Mouse (Mus musculus) stomach, postnatal 0 days (tissue): Measurements from ENCODE around the gene Tob2. TPM values are rescaled to one million over a fixed set of nuclear protein-coding genes. Genes with fewer than 3 reads are reported as not detected.

Experiments
- ATAC-seq: fragments of 200-750 bp; cut with Nextera tagmentation; 2 replicates; pipeline ENCODE4 v1.8.0; 2017; ENCODE audit not compliant: low FRiP score, low TSS enrichment
- DNase-seq: peaks from one replicate; pipeline ENCODE4 v3.0.0-alpha.2; 2016; ENCODE audit warnings: low spot score
- H3K27ac ChIP-seq: fragments of 300-500 bp; sonication (generic); replicated peaks from 2 replicates; pipeline ENCODE4 v1.5.1; 2014; ENCODE audit warnings: mild to moderate bottlenecking, control low read depth
- H3K27me3 ChIP-seq: fragments of 300-500 bp; sonication (generic); 2 replicates; pipeline ENCODE4 v1.6.1; 2014; ENCODE audit warnings: low read length; ENCODE audit not compliant: control insufficient read depth, insufficient read depth
- H3K36me3 ChIP-seq: fragments of 300-500 bp; sonication (generic); 2 replicates; pipeline ENCODE4 v1.6.1; 2014; ENCODE audit warnings: low read length, mixed read lengths; ENCODE audit not compliant: control insufficient read depth, insufficient read depth
- H3K4me1 ChIP-seq: fragments of 300-500 bp; sonication (generic); replicated peaks from 2 replicates; pipeline ENCODE4 v1.6.1; 2014; ENCODE audit warnings: antibody characterized with exemption; ENCODE audit not compliant: control insufficient read depth, insufficient read depth
- H3K4me2 ChIP-seq: fragments of 300-500 bp; sonication (generic); replicated peaks from 2 replicates; pipeline ENCODE4 v1.6.1; 2014; ENCODE audit warnings: low read depth, mild to moderate bottlenecking, control low read depth, moderate library complexity
- H3K4me3 ChIP-seq: fragments of 300-500 bp; sonication (generic); 2 replicates; pipeline ENCODE4 v1.5.1; 2014; ENCODE audit warnings: low read depth, low read length, control low read depth
- H3K9ac ChIP-seq: fragments of 300-500 bp; sonication (generic); 2 replicates; pipeline ENCODE4 v1.6.1; 2014; ENCODE audit warnings: mild to moderate bottlenecking, low read length, control low read depth, mixed read lengths
- H3K9me3 ChIP-seq: fragments of 300-500 bp; sonication (generic); 2 replicates; pipeline ENCODE4 v1.6.1; 2016; ENCODE audit warnings: low read length; ENCODE audit not compliant: control insufficient read depth
- CTCF ChIP-seq: IDR thresholded peaks from 2 replicates; pipeline ENCODE4 v1.5.1; 2016; ENCODE audit warnings: antibody characterized with exemption, low read depth, mild to moderate bottlenecking, moderate library complexity
- EP300 ChIP-seq: optimal IDR thresholded peaks from 2 replicates; pipeline ENCODE3; 2016; ENCODE audit warnings: antibody characterized with exemption
- WGBS: fragments of 180-500 bp; shearing (Covaris S2); extraction: QIAGEN DNeasy Blood & Tissue Kit; methylation state at CpG from one replicate; pipeline ENCODE4 v1.1.7; 2014; 5-methylcytosine and 5-hydroxymethylcytosine counted together
- polyA plus RNA-seq: library from polyadenylated mRNA; unstranded; fragments of >200 nt; fragmentation: Nextera tagmentation; extraction: Ambion mirVana; gene quantifications from 2 replicates; pipeline ENCODE4 v1.2.1, GENCODE M21; 2015

The Tob2 gene
- polyA plus RNA-seq, 1 experiment from 2014 or later: 20.5 TPM

DNA sequence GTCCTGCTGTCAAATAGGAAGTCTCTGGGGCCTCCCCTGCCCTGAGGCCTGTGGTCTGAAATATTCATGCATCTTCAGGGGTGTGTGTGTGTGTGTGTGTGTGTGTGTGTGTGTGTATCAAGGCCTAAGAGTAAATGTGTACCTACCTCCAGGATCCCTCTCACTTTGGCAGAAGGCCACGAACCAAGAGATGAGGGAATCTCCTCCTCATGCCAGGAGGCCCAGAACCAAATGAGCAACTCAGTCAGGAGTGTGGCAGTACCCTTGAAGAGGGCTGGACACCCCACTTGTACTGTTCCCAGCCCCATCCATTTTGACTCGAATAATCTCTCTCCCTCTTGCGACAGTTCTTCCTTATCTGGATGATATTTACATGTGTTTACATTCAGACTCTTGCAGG, 26.4 kb downstream of the Tob2 start:
- WGBS: 59% methylated on average over 3 of the region's 3 CpGs
- Histone ChIP-seq H3K9me3 (no peaks in the 10 kb centered on the region), H3K4me1 (0 out of 2 replicates have a peak, but pooled peaks cover 3% of the 10 kb centered on the region), H3K36me3 (0 out of 2 replicates have a peak, but pooled peaks cover 3% of the 10 kb centered on the region), H3K9ac (no peak overlapping the region), H3K4me2 (no peak overlapping the region), H3K27me3 (no peaks in the 10 kb centered on the region), H3K4me3 (no peak overlapping the region), H3K27ac (no peak overlapping the region)
- TF ChIP-seq EP300 (no peak), CTCF (no peak)
- DNase-seq: no peak
- no peak for ATAC-seq

DNA sequence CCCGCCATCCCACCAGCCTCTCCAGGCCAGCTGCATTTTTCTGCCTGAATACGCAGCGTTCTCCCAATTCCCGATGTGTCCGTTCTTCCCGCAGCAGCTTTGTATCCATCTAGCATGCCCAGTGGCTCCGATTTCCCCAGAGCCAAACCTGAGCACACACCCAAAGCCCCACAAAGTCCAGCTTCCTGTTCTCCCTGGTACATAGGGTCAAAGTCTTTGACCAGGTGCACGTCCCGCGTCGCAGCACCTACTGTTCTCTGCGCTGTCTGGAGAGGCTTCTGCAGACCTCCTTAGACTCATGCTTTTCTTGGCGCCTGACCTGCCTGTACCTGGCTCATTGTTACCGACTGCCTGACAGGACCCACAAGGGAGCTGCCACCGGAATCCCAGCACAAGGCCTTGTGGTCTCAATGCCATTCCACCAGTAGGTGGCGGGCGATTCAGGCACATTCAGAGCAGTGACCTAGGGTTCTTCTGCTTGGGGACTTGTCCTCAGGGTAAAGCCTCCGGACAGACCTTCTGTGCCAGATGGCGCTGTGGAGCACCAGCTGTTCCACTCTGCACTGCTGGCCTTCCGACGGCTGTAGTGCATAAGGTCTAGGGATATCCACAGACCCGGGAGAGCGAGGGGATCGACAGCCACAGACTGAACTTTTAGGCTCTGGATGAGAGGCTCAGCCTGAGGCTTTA, 27.3 kb downstream of the Tob2 start:
- TF ChIP-seq EP300 (no peak), CTCF (peak; percentile 100)
- peak overlapping the region; percentile 14; the same call in 1 of the 2 replicates for H3K9ac ChIP-seq
- no peaks in the 10 kb centered on the region for H3K27me3 ChIP-seq
- H3K27ac ChIP-seq: no peak overlapping the region; the same call in 1 of the 2 replicates
- 14% methylated on average over 24 of the region's 24 CpGs for WGBS
- DNase-seq: peak; percentile 95
- H3K9me3 ChIP-seq: no peaks in the 10 kb centered on the region
- peak overlapping the region; percentile 20 for H3K4me2 ChIP-seq
- ATAC-seq: peak; percentile 87
- no peak overlapping the region for H3K4me3 ChIP-seq
- H3K36me3 ChIP-seq: peaks cover 3% of the 10 kb centered on the region; the same call in 1 of the 2 replicates
- H3K4me1 ChIP-seq: 0 out of 2 replicates have a peak, but pooled peaks cover 3% of the 10 kb centered on the region

DNA sequence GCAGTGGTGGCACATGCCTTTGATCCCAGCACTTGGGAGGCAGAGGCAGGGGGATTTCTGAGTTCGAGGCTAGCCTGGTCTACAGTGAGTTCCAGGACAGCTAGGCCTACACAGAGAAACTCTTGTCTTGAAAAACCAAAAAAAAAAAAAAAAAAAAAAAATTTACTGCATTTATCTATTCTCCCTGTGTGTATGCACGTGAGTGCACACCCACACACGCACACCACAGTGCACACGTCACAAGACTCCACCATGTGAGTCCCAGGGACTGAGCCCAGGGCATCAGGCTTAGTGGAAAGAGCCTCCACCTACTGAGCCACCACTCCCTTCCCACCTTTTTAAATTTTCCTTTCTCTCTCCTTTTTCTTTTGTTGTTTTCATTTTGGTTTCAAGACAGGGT, 28.1 kb downstream of the Tob2 start:
- 91% methylated on average over 4 of the region's 4 CpGs for WGBS
- no peaks in the 10 kb centered on the region for H3K9me3 ChIP-seq
- no peaks in the 10 kb centered on the region for H3K27me3 ChIP-seq
- H3K27ac ChIP-seq: no peak overlapping the region
- H3K36me3 ChIP-seq: peaks cover 9% of the 10 kb centered on the region; the same call in 1 of the 2 replicates
- no peak overlapping the region for H3K9ac ChIP-seq
- no peak overlapping the region for H3K4me2 ChIP-seq
- TF ChIP-seq EP300: no peak
- no peak for TF ChIP-seq CTCF
- DNase-seq (no peak), ATAC-seq (no peak)
- no peak overlapping the region for H3K4me3 ChIP-seq
- no peaks in the 10 kb centered on the region for H3K4me1 ChIP-seq

DNA sequence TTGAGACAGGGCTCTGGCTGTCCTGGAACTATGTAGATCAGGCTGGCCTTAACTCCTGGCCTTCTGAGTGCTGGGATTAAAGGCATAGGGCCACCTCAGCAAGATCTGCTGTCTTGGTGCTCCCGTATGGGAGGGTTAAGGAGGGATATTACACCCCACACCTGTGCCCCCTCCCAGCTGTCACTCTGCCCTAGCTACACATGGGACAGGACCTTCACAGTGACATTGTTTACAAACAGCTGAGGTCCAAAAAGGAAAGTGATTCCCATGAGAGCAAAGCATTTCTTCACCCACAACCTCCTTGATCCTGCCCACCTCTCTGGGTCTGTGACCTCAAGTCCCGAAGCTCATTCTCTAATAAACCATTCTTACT, 29.4 kb downstream of the Tob2 start:
- 54% methylated on average over 2 of the region's 2 CpGs for WGBS
- no peak for ATAC-seq
- no peaks in the 10 kb centered on the region for H3K27me3 ChIP-seq
- peaks cover 14% of the 10 kb centered on the region for H3K36me3 ChIP-seq
- H3K4me2 ChIP-seq: no peak overlapping the region
- H3K27ac ChIP-seq: no peak overlapping the region
- no peak for DNase-seq
- H3K4me3 ChIP-seq: no peak overlapping the region
- no peaks in the 10 kb centered on the region for H3K4me1 ChIP-seq
- no peaks in the 10 kb centered on the region for H3K9me3 ChIP-seq
- TF ChIP-seq EP300 (no peak), CTCF (no peak)
- H3K9ac ChIP-seq: no peak overlapping the region

DNA sequence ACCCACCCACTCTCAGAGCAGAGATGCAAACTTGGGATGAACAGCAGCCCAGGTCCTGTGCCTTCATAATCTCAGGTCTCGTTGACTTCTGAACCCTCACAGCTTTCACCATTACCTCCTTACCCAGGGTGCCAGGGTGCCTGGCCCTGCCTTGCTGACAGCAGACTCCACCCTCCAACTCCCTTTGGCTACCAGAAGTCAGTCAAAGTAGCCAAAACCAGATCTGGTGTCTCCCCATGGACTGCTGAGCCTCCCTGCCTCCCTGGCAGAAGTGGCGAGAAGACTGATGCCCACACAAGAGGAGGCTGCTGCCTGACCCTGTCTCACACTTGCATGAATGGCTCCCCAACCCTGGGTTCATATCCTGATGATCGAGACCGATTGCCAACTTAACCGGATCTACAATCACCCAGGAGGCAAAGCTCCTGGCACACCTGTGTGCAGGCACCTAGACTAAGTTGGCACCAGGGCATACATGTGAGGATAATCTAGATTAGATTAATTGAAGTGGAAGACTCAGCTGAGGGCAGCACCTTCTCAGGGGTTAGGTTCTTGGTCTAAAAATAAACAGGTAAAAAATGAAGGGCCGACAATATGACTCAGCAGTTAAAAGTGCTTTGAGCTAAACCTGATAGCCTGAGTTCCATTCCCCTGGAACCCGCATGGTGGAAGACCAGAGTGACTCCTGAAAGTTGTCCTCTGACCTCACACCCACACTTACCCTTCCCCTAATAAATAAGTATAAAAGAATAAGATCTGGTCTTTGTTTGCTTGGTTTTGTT, 30.0 kb downstream of the Tob2 start:
- Histone ChIP-seq H3K4me2 (no peak overlapping the region), H3K4me1 (no peaks in the 10 kb centered on the region), H3K27ac (no peak overlapping the region), H3K36me3 (peaks cover 19% of the 10 kb centered on the region), H3K9ac (no peak overlapping the region), H3K27me3 (no peaks in the 10 kb centered on the region), H3K9me3 (no peaks in the 10 kb centered on the region), H3K4me3 (no peak overlapping the region)
- ATAC-seq (no peak), DNase-seq (no peak)
- TF ChIP-seq CTCF (no peak), EP300 (no peak)
- 86% methylated on average over 7 of the region's 7 CpGs for WGBS

DNA sequence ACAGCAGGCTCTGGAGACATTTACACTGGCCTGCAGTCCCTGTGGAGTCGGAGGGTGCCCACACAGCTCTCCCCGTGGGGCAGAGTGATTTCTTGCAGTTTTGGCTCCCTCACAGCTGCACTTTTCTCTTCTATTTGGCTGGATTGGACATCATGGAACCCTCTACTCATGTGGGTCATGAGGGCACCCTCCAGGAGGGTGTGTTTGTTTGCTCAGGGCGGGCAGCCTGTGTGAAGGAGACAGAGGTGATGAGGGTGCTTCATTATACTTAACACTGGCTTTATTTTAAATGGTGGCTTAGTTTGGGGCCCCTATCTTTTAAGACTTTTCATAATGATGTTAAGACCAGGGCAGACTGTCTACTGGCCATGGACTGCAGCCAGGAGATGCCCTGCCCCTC, 33.8 kb downstream of the Tob2 start:
- H3K4me1 ChIP-seq: no peaks in the 10 kb centered on the region
- no peak overlapping the region for H3K4me2 ChIP-seq
- no peak for ATAC-seq
- no peak overlapping the region for H3K9ac ChIP-seq
- H3K4me3 ChIP-seq: no peak overlapping the region
- no peak for TF ChIP-seq EP300
- no peak overlapping the region for H3K27ac ChIP-seq
- DNase-seq: no peak
- H3K9me3 ChIP-seq: no peaks in the 10 kb centered on the region
- H3K36me3 ChIP-seq: peaks cover 33% of the 10 kb centered on the region
- no peaks in the 10 kb centered on the region for H3K27me3 ChIP-seq
- 58% methylated on average over 3 of the region's 3 CpGs for WGBS
